Mouse (Mus musculus) erythroblast, embryonic 14.5 days (primary cell): Measurements from ENCODE around the gene C1qtnf2.

Source experiments
- GATA1 ChIP-seq: IDR thresholded peaks from 2 replicates; pipeline ENCODE4 v1.6.1; 2012; ENCODE audit warnings: low read length, inconsistent platforms, mixed read lengths
- TAL1 ChIP-seq: IDR thresholded peaks from 3 replicates; pipeline ENCODE4 v1.6.1; 2012; ENCODE audit warnings: low read length, inconsistent platforms, mixed read lengths

GRCm38 (mm10) chr11:43481672-43482522, 7.8 kb downstream of the C1qtnf2 start:
- no peak for TF ChIP-seq GATA1
- TF ChIP-seq TAL1 = no peak
